Mouse (Mus musculus) brain, embryonic 18.5 days (tissue): ENCODE measurements around the gene Adh5.
A peak's percentile ranks its signal among the peaks of the same experiment; 100 is the strongest.

Experiments used
- DNase-seq: peaks from one replicate; pipeline ENCODE4 v3.0.0-alpha.2; 2012; ENCODE audit warnings: low read depth, low spot score

Gene Adh5

GRCm38 (mm10) chr3:138442612-138443464 is at the start of gene Adh5:
TSS of gene Adh5 (plus strand) at chr3:138443093.
- DNase-seq = peak; percentile 86

GRCm38 (mm10) chr3:138404872-138405271 is 38.0 kb upstream of the Adh5 start:
- no peak for DNase-seq

GRCm38 (mm10) chr3:138405341-138405740 is 37.6 kb upstream of the Adh5 start:
- DNase-seq = peak; percentile 10

- DNase-seq = no peak
Measured at GRCm38 (mm10) chr3:138405840-138406239, 37.1 kb upstream of the Adh5 start.

GRCm38 (mm10) chr3:138407920-138408319 is 35.0 kb upstream of the Adh5 start:
- no peak for DNase-seq

GRCm38 (mm10) chr3:138409585-138409984 is 33.3 kb upstream of the Adh5 start:
- no peak for DNase-seq

- no peak for DNase-seq
Measured at GRCm38 (mm10) chr3:138410211-138410610, 32.7 kb upstream of the Adh5 start.

GRCm38 (mm10) chr3:138415121-138415690 is 27.7 kb upstream of the Adh5 start, which contains the start of gene Adh4:
TSS of gene Adh4 (plus strand) at chr3:138415466.
- no peak for DNase-seq

GRCm38 (mm10) chr3:138419369-138419768 is 23.5 kb upstream of the Adh5 start:
- DNase-seq = no peak

GRCm38 (mm10) chr3:138420385-138420784 is 22.5 kb upstream of the Adh5 start:
- DNase-seq = no peak

- DNase-seq = no peak
Measured at GRCm38 (mm10) chr3:138423664-138424063, 19.2 kb upstream of the Adh5 start.

GRCm38 (mm10) chr3:138424247-138424646 is 18.6 kb upstream of the Adh5 start:
- DNase-seq = no peak

GRCm38 (mm10) chr3:138430360-138430976 is 12.4 kb upstream of the Adh5 start:
- no peak for DNase-seq

GRCm38 (mm10) chr3:138431835-138432234 is 11.1 kb upstream of the Adh5 start:
- DNase-seq = peak; percentile 24

- no peak for DNase-seq
Measured at GRCm38 (mm10) chr3:138438716-138439115, 4.2 kb upstream of the Adh5 start.

GRCm38 (mm10) chr3:138442203-138442602 is 690 bp upstream of the Adh5 start:
- DNase-seq = no peak

GRCm38 (mm10) chr3:138443465-138443771 is 525 bp downstream of the Adh5 start:
- DNase-seq = no peak

- no peak for DNase-seq
Measured at GRCm38 (mm10) chr3:138448077-138448860, 5.4 kb downstream of the Adh5 start.

- no peak for DNase-seq
Measured at GRCm38 (mm10) chr3:138452169-138452568, 9.3 kb downstream of the Adh5 start.

GRCm38 (mm10) chr3:138454234-138454633 is 11.3 kb downstream of the Adh5 start:
- no peak for DNase-seq

- no peak for DNase-seq
Measured at GRCm38 (mm10) chr3:138454711-138455435, 12.0 kb downstream of the Adh5 start.
